Mouse (Mus musculus): ENCODE results near the gene Cd72.

GRCm38 (mm10) chr4:43404697-43405096 is 49.7 kb downstream of the Cd72 start:
- TF ChIP-seq CTCF (IDR thresholded peaks at IDR 0.05; ENCODE audit: extremely low read depth, insufficient read length, insufficient replicate concordance, low read depth, low read length): no peak
- no peak for TF ChIP-seq POLR2A (IDR thresholded peaks at IDR 0.05; ENCODE audit: low read depth, low read length)
